19 mouse cellular contexts compared by ENCODE assay signal in the genomic region with DNA sequence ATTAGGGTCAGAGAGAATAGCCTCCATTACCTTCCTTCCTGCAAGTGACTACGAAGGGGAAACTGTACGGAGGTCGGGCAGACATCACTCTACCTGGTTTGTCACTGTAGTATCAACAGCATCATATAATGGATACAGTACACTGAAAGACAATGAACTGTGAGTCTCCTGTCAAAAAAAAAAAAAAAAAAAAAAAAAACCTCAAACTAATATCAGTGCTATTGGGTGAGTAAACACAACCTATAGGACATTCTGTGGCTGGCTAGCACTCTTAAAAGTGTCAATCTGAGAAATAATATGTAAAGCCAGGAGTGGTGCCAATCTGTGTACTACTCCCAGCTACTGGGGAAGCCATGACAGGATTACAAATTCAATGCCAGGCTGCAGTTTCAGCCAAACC. TPM values are rescaled to one million over a fixed set of nuclear protein-coding genes. Genes with fewer than 3 reads are reported as not detected.
DNase-seq lines count a peak whose midpoint lies in the region; TF ChIP-seq lines count a peak whose summit lies in the region.
"Had no signal": no experiment of that assay in that cellular context is flagged by ENCODE, and none has a peak within 500 bp of the region (broad histone marks: within the 10 kb centered on the region; RNA-seq: fewer than 3 reads in every experiment).

No protein-coding gene starts in this region.

- dilution Hi-C loops in CH12.LX (cut with MboI; ENCODE audit: extremely low pct_ligation_motif_present, extremely low pct_unique_long_range_greater_than_20kb, low sequenced_read_pairs), result no loop called here

- in situ Hi-C loops in CH12.LX (cut with MboI; ENCODE audit: low pct_ligation_motif_present, low pct_unique_long_range_greater_than_20kb, low sequenced_read_pairs), result loop anchor here (5.0 to 25.0 kb wide), 2 partner anchors 84 to 229 kb away; partner anchors contain the start of gene Phactr4

- H3K27me3 ChIP-seq in CH12.LX (replicated peaks) (no peaks in the 10 kb centered on the region), ES-Bruce4 (ENCODE audit: control insufficient read depth, insufficient read depth, low read length, poor library complexity, severe bottlenecking) (no peaks in the 10 kb centered on the region), MEL (ENCODE audit: control insufficient read depth in 1 of 2, insufficient read depth in 2 of 2, low read length in 2 of 2) (no peaks in the 10 kb centered on the region)
- H3K27me3 ChIP-seq: embryonic facial prominence, embryonic 12.5 days; forebrain, embryonic 13.5 days; forebrain, embryonic 15.5 days had no signal

- no peaks in the 10 kb centered on the region for H3K9me3 ChIP-seq in CH12.LX (replicated peaks; ENCODE audit: low read length)
- H3K9me3 ChIP-seq in ES-Bruce4 (replicated peaks; ENCODE audit: control insufficient read depth, insufficient read depth, low read length, poor library complexity, severe bottlenecking), result no peaks in the 10 kb centered on the region
- no peaks in the 10 kb centered on the region for H3K9me3 ChIP-seq in MEL (replicated peaks; ENCODE audit: insufficient read depth, low read length)
- H3K9me3 ChIP-seq: embryonic facial prominence, embryonic 10.5 days; embryonic facial prominence, embryonic 12.5 days; forebrain, embryonic 13.5 days; forebrain, embryonic 15.5 days; G1E had no signal

- TF ChIP-seq RAD21 in CH12.LX (IDR thresholded peaks at IDR 0.05; ENCODE audit: low read depth, low read length) (no peak), MEL (IDR thresholded peaks at IDR 0.05; ENCODE audit: low read depth, low read length) (no peak)

- H3K36me3 ChIP-seq in CH12.LX (replicated peaks in 1 of 2; ENCODE audit: control insufficient read depth in 1 of 2, insufficient read depth in 1 of 2, low read length in 1 of 2) (peaks cover 12 to 45% of the 10 kb centered on the region in 2 experiments), ES-Bruce4 (ENCODE audit: control insufficient read depth, insufficient read depth, low read length, poor library complexity, severe bottlenecking) (peaks cover 16% of the 10 kb centered on the region), MEL (ENCODE audit: control insufficient read depth in 1 of 2, insufficient read depth in 2 of 2, low read length in 2 of 2) (peaks cover 0 to 24% of the 10 kb centered on the region in 2 experiments; a peak in 2 of 4 replicates)

- peak overlapping the region; percentile 29; the same call in 1 of the 2 replicates for H3K27ac ChIP-seq in CH12.LX (ENCODE audit: insufficient read depth, low read depth)
- H3K27ac ChIP-seq in ES-Bruce4 (ENCODE audit: insufficient read depth, low read length), result peak overlapping the region; percentile 90
- H3K27ac ChIP-seq in MEL (ENCODE audit: control insufficient read depth, low read depth, low read length), result no peak overlapping the region
- H3K27ac ChIP-seq: embryonic facial prominence, embryonic 10.5 days; embryonic facial prominence, embryonic 12.5 days; forebrain, embryonic 13.5 days; forebrain, embryonic 15.5 days had no signal

- no peak overlapping the region for H3K9ac ChIP-seq in CH12.LX (ENCODE audit: insufficient read depth, low read depth)
- H3K9ac ChIP-seq in ES-Bruce4 (ENCODE audit: low read depth, poor library complexity, severe bottlenecking), result no peak overlapping the region
- no peak overlapping the region for H3K9ac ChIP-seq in MEL (ENCODE audit: control insufficient read depth, low read depth, low read length, poor library complexity, severe bottlenecking)
- H3K9ac ChIP-seq: embryonic facial prominence, embryonic 12.5 days; forebrain, embryonic 13.5 days; forebrain, embryonic 15.5 days had no signal

- H3K79me2 ChIP-seq in CH12.LX (replicated peaks; ENCODE audit: control insufficient read depth, extremely low read depth, insufficient read depth, poor library complexity, severe bottlenecking) (peaks cover 29% of the 10 kb centered on the region), MEL (ENCODE audit: control insufficient read depth, insufficient read depth, low read length, poor library complexity) (peaks cover 5% of the 10 kb centered on the region)

- H3K4me3 ChIP-seq in CH12.LX (replicated peaks in 1 of 3; ENCODE audit: low read depth in 2 of 3, low read length in 2 of 3, poor library complexity in 1 of 3) (no peak overlapping the region), ES-Bruce4 (ENCODE audit: low read depth, low read length) (no peak overlapping the region), MEL (ENCODE audit: control insufficient read depth in 1 of 2, insufficient read depth in 1 of 2, low read depth in 2 of 2, low read length in 2 of 2) (no peak overlapping the region)
- H3K4me3 ChIP-seq: embryonic facial prominence, embryonic 10.5 days; embryonic facial prominence, embryonic 12.5 days; forebrain, embryonic 13.5 days; forebrain, embryonic 15.5 days had no signal

- no peak for TF ChIP-seq CTCF in CH12.LX (conservative IDR thresholded peaks at IDR 0.05 in 1 of 2, IDR thresholded peaks at IDR 0.05 in 1 of 2; ENCODE audit: low read depth in 2 of 2, low read length in 2 of 2)
- no peak for TF ChIP-seq CTCF in ES-Bruce4 (IDR thresholded peaks at IDR 0.05; ENCODE audit: low read depth, low read length)
- TF ChIP-seq CTCF in MEL (IDR thresholded peaks at IDR 0.05 in 2 of 3, conservative IDR thresholded peaks at IDR 0.05 in 1 of 3; ENCODE audit: control insufficient read depth in 1 of 3, insufficient read depth in 1 of 3, low read depth in 2 of 3, low read length in 3 of 3, poor library complexity in 1 of 3, severe bottlenecking in 1 of 3), result no peak

- TF ChIP-seq EP300 in CH12.LX (IDR thresholded peaks at IDR 0.05; ENCODE audit: low read length), result no peak
- no peak for TF ChIP-seq EP300 in ES-Bruce4 (IDR thresholded peaks at IDR 0.05; ENCODE audit: insufficient read depth, low read depth, low read length)
- TF ChIP-seq EP300 in MEL (IDR thresholded peaks at IDR 0.05; ENCODE audit: low read depth in 1 of 2, low read length in 2 of 2), result no peak

- DNase-seq in CH12.LX (ENCODE audit: extremely low read depth) (no peak), MEL (ENCODE audit: low read depth, low spot score) (no peak)
- DNase-seq in heart, adult 18-20 months, result no peak
- no peak for DNase-seq in adrenal gland, adult 2 months
- DNase-seq: adrenal gland, adult 8-10 months; adrenal gland, postnatal 14 days; adrenal gland, postnatal 36 days; cerebellum, adult 11-12 months; cerebellum, adult 2 months; cerebellum, adult 9-10 months; cerebellum, postnatal 10 days; cerebellum, postnatal 25 days had no signal

- H3K4me1 ChIP-seq in CH12.LX (ENCODE audit: control insufficient read depth in 1 of 2, insufficient read depth in 2 of 2) (peaks cover 12 to 89% of the 10 kb centered on the region in 2 experiments), ES-Bruce4 (ENCODE audit: control insufficient read depth, insufficient read depth, low read length) (no peaks in the 10 kb centered on the region), MEL (ENCODE audit: control insufficient read depth in 1 of 2, insufficient read depth in 2 of 2, low read length in 2 of 2) (no peaks in the 10 kb centered on the region)
- H3K4me1 ChIP-seq: embryonic facial prominence, embryonic 10.5 days; embryonic facial prominence, embryonic 12.5 days; forebrain, embryonic 13.5 days; forebrain, embryonic 15.5 days had no signal

- TF ChIP-seq POLR2A in CH12.LX (IDR thresholded peaks at IDR 0.05; ENCODE audit: low read depth, low read length) (no peak), ES-Bruce4 (IDR thresholded peaks at IDR 0.05; ENCODE audit: insufficient read depth, low read length) (no peak), MEL (IDR thresholded peaks at IDR 0.05; ENCODE audit: control insufficient read depth in 1 of 2, insufficient read depth in 1 of 2, low read depth in 1 of 2, low read length in 2 of 2, poor library complexity in 1 of 2) (no peak)

- no peak overlapping the region for H3K4me2 ChIP-seq in CH12.LX (ENCODE audit: insufficient read depth, low read depth, poor library complexity, severe bottlenecking)
- H3K4me2 ChIP-seq: embryonic facial prominence, embryonic 12.5 days; forebrain, embryonic 13.5 days; forebrain, embryonic 15.5 days had no signal

TF ChIP-seq in CH12.LX, 34 proteins besides CTCF, POLR2A, EP300 and RAD21:
- TF ChIP-seq CHD2 (IDR thresholded peaks at IDR 0.05; ENCODE audit: low read length), result no peak
- peak; percentile 64 for TF ChIP-seq ZNF384 (IDR thresholded peaks at IDR 0.05; ENCODE audit: low read depth, low read length)

TF ChIP-seq in MEL, 35 proteins besides CTCF, POLR2A, EP300 and RAD21:
- TF ChIP-seq UBTF (IDR thresholded peaks at IDR 0.05; ENCODE audit: borderline replicate concordance, insufficient read depth, low read depth, low read length), result no peak
- TF ChIP-seq MXI1 (IDR thresholded peaks at IDR 0.05; ENCODE audit: low read depth, low read length), result no peak
- peak; percentile 55 for TF ChIP-seq ZNF384 (IDR thresholded peaks at IDR 0.05; ENCODE audit: low read depth, low read length)

RNA-seq across cellular contexts. Expression of gene Ythdf2, which starts 28.9 kb away (rescaled TPM):
- total RNA-seq in CH12.LX (2012; rRNA removed), result 51.6 and 63.8 TPM in 2 replicates
- 53.3 and 56.5 TPM in 2 replicates for total RNA-seq in CH12.LX (2014; rRNA removed)
- 78.3 and 79.4 TPM in 2 replicates for polyA plus RNA-seq in CH12.LX (2012; ENCODE audit: insufficient read length, low read depth)
- 88.7 and 91.1 TPM in 2 replicates for polyA plus RNA-seq in ES-Bruce4 (2011; ENCODE audit: insufficient read depth, insufficient read length, low read depth, missing spikeins)
- 78.2 and 80.4 TPM in 2 replicates for total RNA-seq in MEL (2012; rRNA removed)
- 100 to 1,000 TPM; 103 to 979 TPM for polyA plus RNA-seq in MEL (2012; ENCODE audit: insufficient read depth in 1 of 2, insufficient read length in 2 of 2, low read depth in 1 of 2, low replicate concordance in 2 of 2, missing spikeins in 1 of 2)
- total RNA-seq in heart, adult 18-20 months (2021), result 10 to 100 TPM; 26.7 to 30.8 TPM
- 10 to 100 TPM; 48.5 to 64.4 TPM for total RNA-seq in adrenal gland, adult 2 months (2021)
- polyA plus RNA-seq in adrenal gland, adult 2 months (2012; rRNA removed), result 17.2 and 19.9 TPM in 2 replicates

RNA-seq across cellular contexts. Expression of gene Oprd1, which starts 38.9 kb away (rescaled TPM):
- not detected in 2 replicates for total RNA-seq in CH12.LX (2012; rRNA removed)
- not detected in 2 replicates for total RNA-seq in CH12.LX (2014; rRNA removed)
- not detected in 2 replicates for polyA plus RNA-seq in CH12.LX (2012; ENCODE audit: insufficient read length, low read depth)
- 0.54 and 0.82 TPM in 2 replicates for polyA plus RNA-seq in ES-Bruce4 (2011; ENCODE audit: insufficient read depth, insufficient read length, low read depth, missing spikeins)
- not detected in 2 replicates for total RNA-seq in MEL (2012; rRNA removed)
- polyA plus RNA-seq in MEL (2012; ENCODE audit: insufficient read depth in 1 of 2, insufficient read length in 2 of 2, low read depth in 1 of 2, low replicate concordance in 2 of 2, missing spikeins in 1 of 2), result under 1 TPM in 1 of 2 experiments, not detected in 1; 0.01 TPM
- under 1 TPM; 0.17 to 0.18 TPM for total RNA-seq in heart, adult 18-20 months (2021)
- under 1 TPM; 0.63 to 0.90 TPM for total RNA-seq in adrenal gland, adult 2 months (2021)
- polyA plus RNA-seq in adrenal gland, adult 2 months (2012; rRNA removed), result 1.3 and 1.6 TPM in 2 replicates
- polyA plus RNA-seq: forebrain, embryonic 11.5 days; G1E had no signal

Comparison
In these comparisons a context has a peak if more than half of its experiments do, and no peak if none do; other contexts are left out.
1. Of the 35 proteins assayed by ChIP-seq in both MEL and CH12.LX: peak only in MEL: none; only in CH12.LX: none; in both: ZNF384; in neither: 34.